Mouse (Mus musculus): ENCODE measurements around the gene Edaradd.
"Not testable (repeated sequence)": the region's sequence is repeated elsewhere in the genome, so short reads cannot be mapped to it uniquely, and the experiment has no call there.

Gene Edaradd

GRCm38 (mm10) chr13:12511189-12511965 is 8.9 kb downstream of the Edaradd start:
- no peak for DNase-seq (ENCODE audit: low read depth, low spot score)

- no peak for DNase-seq (ENCODE audit: low read depth, low spot score)
These were observed 10.2 kb downstream of the Edaradd start for GRCm38 (mm10) chr13:12510032-12510431.

- peak; percentile 67 for DNase-seq (ENCODE audit: low read depth, low spot score)
These were observed 12.8 kb downstream of the Edaradd start for GRCm38 (mm10) chr13:12507426-12507825.

GRCm38 (mm10) chr13:12505359-12505758 is 14.9 kb downstream of the Edaradd start:
- DNase-seq (ENCODE audit: low read depth, low spot score): no peak

GRCm38 (mm10) chr13:12503238-12503751 is 16.9 kb downstream of the Edaradd start:
- DNase-seq (ENCODE audit: low read depth, low spot score): no peak

- no peak for DNase-seq (ENCODE audit: low read depth, low spot score)
These were observed 17.5 kb downstream of the Edaradd start for GRCm38 (mm10) chr13:12502665-12503237.

- peak; percentile 6 for DNase-seq (ENCODE audit: low read depth, low spot score)
These were observed 21.1 kb downstream of the Edaradd start for GRCm38 (mm10) chr13:12499107-12499506.

- no peak for DNase-seq (ENCODE audit: low read depth, low spot score)
These were observed 22.4 kb downstream of the Edaradd start for GRCm38 (mm10) chr13:12497809-12498208.

GRCm38 (mm10) chr13:12494750-12495149 is 25.5 kb downstream of the Edaradd start:
- DNase-seq (ENCODE audit: low read depth, low spot score): no peak

GRCm38 (mm10) chr13:12492515-12492914 is 27.7 kb downstream of the Edaradd start:
- DNase-seq (ENCODE audit: low read depth, low spot score): no peak

- DNase-seq (ENCODE audit: low read depth, low spot score): no peak
These were observed 34.6 kb downstream of the Edaradd start for GRCm38 (mm10) chr13:12485640-12486039.

GRCm38 (mm10) chr13:12485197-12485596 is 35.0 kb downstream of the Edaradd start:
- DNase-seq (ENCODE audit: low read depth, low spot score): no peak

- DNase-seq (ENCODE audit: low read depth, low spot score): no peak
These were observed 40.4 kb downstream of the Edaradd start for GRCm38 (mm10) chr13:12479802-12480201.

GRCm38 (mm10) chr13:12478301-12478700 is 41.9 kb downstream of the Edaradd start:
- no peak for DNase-seq (ENCODE audit: low read depth, low spot score)

GRCm38 (mm10) chr13:12476886-12477285 is 43.4 kb downstream of the Edaradd start:
- no peak for DNase-seq (ENCODE audit: low read depth, low spot score)

- DNase-seq (ENCODE audit: low read depth, low spot score): peak; percentile 31
These were observed 45.0 kb downstream of the Edaradd start for GRCm38 (mm10) chr13:12475239-12475638.

- DNase-seq (ENCODE audit: low read depth, low spot score): peak; percentile 86
These were observed 46.4 kb downstream of the Edaradd start for GRCm38 (mm10) chr13:12473724-12474378.

- DNase-seq (ENCODE audit: low read depth, low spot score): no peak
These were observed 51.8 kb downstream of the Edaradd start for GRCm38 (mm10) chr13:12468488-12468887.

- no peak for DNase-seq (ENCODE audit: low read depth, low spot score)
These were observed 55.4 kb downstream of the Edaradd start, which contains the start of gene Lgals8 for GRCm38 (mm10) chr13:12464844-12465243. Lgals8 (minus strand) TSS chr13:12464944.

- DNase-seq (ENCODE audit: low read depth, low spot score): not testable (repeated sequence)
These were observed 56.1 kb downstream of the Edaradd start for GRCm38 (mm10) chr13:12464159-12464558.

- no peak for DNase-seq (ENCODE audit: low read depth, low spot score)
These were observed 57.6 kb downstream of the Edaradd start for GRCm38 (mm10) chr13:12462623-12463022.

GRCm38 (mm10) chr13:12461730-12462119 is 58.5 kb downstream of the Edaradd start:
- no peak for DNase-seq (ENCODE audit: low read depth, low spot score)

All from CD4-positive, CD25-positive, alpha-beta regulatory T cell, adult 2 months (primary cell).